Comparison of ENCODE assay signal across 8 mouse cellular contexts in genomic region chr19:16132865-16133720, GRCm38 (mm10). TPM values are rescaled to one million over a fixed set of nuclear protein-coding genes. Genes with fewer than 3 reads are reported as not detected.
DNase-seq lines count a peak whose midpoint lies in the region; ATAC-seq lines count a peak whose summit lies in the region.

No protein-coding gene starts in this region.

- peaks cover 30% of the 10 kb centered on the region for H3K4me1 ChIP-seq in forebrain, embryonic 12.5 days
- peaks cover 31% of the 10 kb centered on the region for H3K4me1 ChIP-seq in neural tube, embryonic 15.5 days

- peak overlapping the region; percentile 94 for H3K4me3 ChIP-seq in forebrain, embryonic 12.5 days (replicated peaks)
- H3K4me3 ChIP-seq in neural tube, embryonic 15.5 days (replicated peaks) = peak overlapping the region; percentile 90

- peak; percentile 67 for DNase-seq in CD4-positive, CD25-positive, alpha-beta regulatory T cell, adult 2 months (ENCODE audit: low read depth, low spot score)
- DNase-seq in brain, adult 2 months (ENCODE audit: low read depth, low spot score) = peak; percentile 84
- peak; percentile 71 to 81 for DNase-seq in heart, postnatal 10 days
- DNase-seq in kidney, postnatal 4 days = peak; percentile 74 to 84
- peak; percentile 49 to 53 for DNase-seq in lung, adult 18-20 months
- DNase-seq in testis, postnatal 10 days (ENCODE audit: low spot score) = peak; percentile 79

- H3K27me3 ChIP-seq in forebrain, embryonic 12.5 days = no peaks in the 10 kb centered on the region
- H3K27me3 ChIP-seq in neural tube, embryonic 15.5 days (replicated peaks) = no peaks in the 10 kb centered on the region

- ATAC-seq in forebrain, embryonic 12.5 days (ENCODE audit: low FRiP score) = peak; percentile 65
- peak; percentile 65 for ATAC-seq in neural tube, embryonic 15.5 days (ENCODE audit: low FRiP score)

- H3K4me2 ChIP-seq in forebrain, embryonic 12.5 days = peak overlapping the region; percentile 60
- H3K4me2 ChIP-seq in neural tube, embryonic 15.5 days = peak overlapping the region; percentile 71

- peak overlapping the region; percentile 99 for H3K27ac ChIP-seq in forebrain, embryonic 12.5 days
- peak overlapping the region; percentile 99 for H3K27ac ChIP-seq in neural tube, embryonic 15.5 days (replicated peaks)

- intact Hi-C loops in heart, postnatal 10 days (cut with DNase I) = loop anchor here (5.0 kb wide), 5 partner anchors 34 to 464 kb away; no protein-coding TSS in a partner anchor

- no peaks in the 10 kb centered on the region for H3K9me3 ChIP-seq in forebrain, embryonic 12.5 days
- no peaks in the 10 kb centered on the region for H3K9me3 ChIP-seq in neural tube, embryonic 15.5 days (replicated peaks)

- H3K9ac ChIP-seq in forebrain, embryonic 12.5 days = peak overlapping the region; percentile 99
- H3K9ac ChIP-seq in neural tube, embryonic 15.5 days (replicated peaks) = peak overlapping the region; percentile 98

- WGBS in forebrain, embryonic 12.5 days = under 1% methylated on average over 77 of the region's 139 CpGs
- under 1% methylated on average over 121 of the region's 139 CpGs for WGBS in neural tube, embryonic 15.5 days

- no peaks in the 10 kb centered on the region for H3K36me3 ChIP-seq in forebrain, embryonic 12.5 days (replicated peaks)
- H3K36me3 ChIP-seq in neural tube, embryonic 15.5 days = no peaks in the 10 kb centered on the region

RNA-seq across cellular contexts. Expression of gene Gnaq, which starts 0.5 kb away (rescaled TPM):
- polyA plus RNA-seq in forebrain, embryonic 12.5 days (2016; fragmentation: Nextera tagmentation; extraction: Ambion mirVana) = 44.0 and 49.5 TPM in 2 replicates
- total RNA-seq in heart, postnatal 10 days (2021) = 10 to 100 TPM; 37.3 to 38.1 TPM
- polyA plus RNA-seq in neural tube, embryonic 15.5 days (2015; fragmentation: Nextera tagmentation; extraction: Ambion mirVana) = 98.0 and 110 TPM in 2 replicates

Comparison
In these comparisons a context has a peak if more than half of its experiments do, and no peak if none do; other contexts are left out.
1. Peak in every context shown above with its lines: DNase-seq, ATAC-seq, H3K4me3 ChIP-seq and H3K27ac ChIP-seq.